Mouse (Mus musculus) thymus, postnatal 0 days (tissue): ENCODE data around the gene Mapkapk2. TPM values are rescaled to one million over a fixed set of nuclear protein-coding genes. Genes with fewer than 3 reads are reported as not detected.

ENCODE experiments used
- DNase-seq: peaks from one replicate; pipeline ENCODE4 v3.0.0-alpha.2; 2015; ENCODE audit warnings: low spot score
- polyA plus RNA-seq: library from polyadenylated mRNA; unstranded; fragments of >200 nt; fragmentation: Nextera tagmentation; extraction: Ambion mirVana; gene quantifications from 2 replicates; pipeline ENCODE4 v1.2.1, GENCODE M21; 2015

The Mapkapk2 gene
- polyA plus RNA-seq, 1 experiment from 2014 or later: 30.4 TPM

- DNase-seq: no peak
Measured at GRCm38 (mm10) chr1:131083609-131084008, 14.0 kb downstream of the Mapkapk2 start.

GRCm38 (mm10) chr1:131083122-131083521 lies 14.5 kb downstream of the Mapkapk2 start:
- no peak for DNase-seq

- peak; percentile 22 for DNase-seq
Measured at GRCm38 (mm10) chr1:131080686-131081085, 16.9 kb downstream of the Mapkapk2 start.

GRCm38 (mm10) chr1:131079762-131080161 lies 17.9 kb downstream of the Mapkapk2 start:
- peak; percentile 63 for DNase-seq

- peak; percentile 20 for DNase-seq
Measured at GRCm38 (mm10) chr1:131078761-131079330, 18.8 kb downstream of the Mapkapk2 start.

- no peak for DNase-seq
Measured at GRCm38 (mm10) chr1:131075098-131075791, 22.4 kb downstream of the Mapkapk2 start.

GRCm38 (mm10) chr1:131074524-131074938 lies 23.1 kb downstream of the Mapkapk2 start:
- no peak for DNase-seq

GRCm38 (mm10) chr1:131072376-131072990 lies 25.1 kb downstream of the Mapkapk2 start:
- no peak for DNase-seq

- DNase-seq: no peak
Measured at GRCm38 (mm10) chr1:131069010-131069409, 28.6 kb downstream of the Mapkapk2 start.

GRCm38 (mm10) chr1:131068011-131068727 lies 29.5 kb downstream of the Mapkapk2 start:
- no peak for DNase-seq

- DNase-seq: no peak
Measured at GRCm38 (mm10) chr1:131064202-131064601, 33.4 kb downstream of the Mapkapk2 start.

- no peak for DNase-seq
Measured at GRCm38 (mm10) chr1:131062821-131063220, 34.8 kb downstream of the Mapkapk2 start.

GRCm38 (mm10) chr1:131061740-131062254 lies 35.8 kb downstream of the Mapkapk2 start:
- DNase-seq: no peak

GRCm38 (mm10) chr1:131060290-131061253 lies 37.1 kb downstream of the Mapkapk2 start:
- DNase-seq: peak; percentile 80

- DNase-seq: no peak
Measured at GRCm38 (mm10) chr1:131059841-131060240, 37.8 kb downstream of the Mapkapk2 start.

GRCm38 (mm10) chr1:131059411-131059810 lies 38.2 kb downstream of the Mapkapk2 start:
- no peak for DNase-seq

GRCm38 (mm10) chr1:131058431-131058830 lies 39.2 kb downstream of the Mapkapk2 start:
- DNase-seq: no peak

- no peak for DNase-seq
Measured at GRCm38 (mm10) chr1:131054251-131054650, 43.4 kb downstream of the Mapkapk2 start.

GRCm38 (mm10) chr1:131053656-131054055 lies 44.0 kb downstream of the Mapkapk2 start:
- DNase-seq: no peak

- DNase-seq: peak; percentile 83
Measured at GRCm38 (mm10) chr1:131053239-131053638, 44.4 kb downstream of the Mapkapk2 start.
